Mouse (Mus musculus) heart, embryonic 15.5 days (tissue): ENCODE measurements around the gene Depdc1b. TPM values are rescaled to one million over a fixed set of nuclear protein-coding genes. Genes with fewer than 3 reads are reported as not detected.

ENCODE experiments used
- ATAC-seq: fragments of 200-750 bp; cut with Nextera tagmentation; replicated peaks from 2 replicates; pipeline ENCODE4 v1.8.0; 2017; ENCODE audit warnings: low read depth, moderate TSS enrichment; ENCODE audit not compliant: insufficient number of reproducible peaks, insufficient read depth, low FRiP score
- H3K27ac ChIP-seq: fragments of 300-500 bp; sonication (generic); 2 replicates; pipeline ENCODE4 v1.5.1; 2015; ENCODE audit warnings: mild to moderate bottlenecking, inconsistent platforms
- H3K27me3 ChIP-seq: fragments of 300-500 bp; sonication (generic); 2 replicates; pipeline ENCODE4 v1.6.1; 2015; ENCODE audit warnings: inconsistent platforms
- H3K36me3 ChIP-seq: fragments of 300-500 bp; sonication (generic); 2 replicates; pipeline ENCODE4 v1.6.1; 2015; ENCODE audit warnings: mild to moderate bottlenecking, inconsistent platforms
- H3K4me1 ChIP-seq: fragments of 300-500 bp; sonication (generic); replicated peaks from 2 replicates; pipeline ENCODE4 v1.6.1; 2015; ENCODE audit warnings: inconsistent platforms
- H3K4me2 ChIP-seq: fragments of 300-500 bp; sonication (generic); 2 replicates; pipeline ENCODE4 v1.6.1; 2015; ENCODE audit warnings: inconsistent platforms, mild to moderate bottlenecking, moderate library complexity
- H3K4me3 ChIP-seq: fragments of 300-500 bp; sonication (generic); 2 replicates; pipeline ENCODE4 v1.5.1; 2015; ENCODE audit warnings: mild to moderate bottlenecking, inconsistent platforms
- H3K9ac ChIP-seq: fragments of 300-500 bp; sonication (generic); 2 replicates; pipeline ENCODE4 v1.6.1; 2015; ENCODE audit warnings: mild to moderate bottlenecking, inconsistent platforms
- H3K9me3 ChIP-seq: fragments of 300-500 bp; sonication (generic); replicated peaks from 2 replicates; pipeline ENCODE4 v1.6.1; 2016; ENCODE audit warnings: inconsistent platforms
- whole genome bisulfite sequencing: fragments of 180-500 bp; shearing (Covaris S2); methylation state at CpG from one replicate; pipeline ENCODE4 v1.1.7; 2015; ENCODE audit warnings: mixed read lengths; 5-methylcytosine and 5-hydroxymethylcytosine counted together
- polyA plus RNA-seq: library from polyadenylated mRNA; unstranded; fragments of >200 nt; fragmentation: Nextera tagmentation; extraction: Ambion mirVana; gene quantifications from 2 replicates; pipeline ENCODE4 v1.2.1, GENCODE M21; 2015

Depdc1b gene
- polyA plus RNA-seq, 1 experiment from 2014 or later: 3.2 TPM

GRCm38 (mm10) chr13:108451122-108451521, 135.0 kb downstream of the Depdc1b start:
- Histone ChIP-seq H3K9ac (no peak overlapping the region), H3K27me3 (no peaks in the 10 kb centered on the region), H3K27ac (no peak overlapping the region), H3K4me1 (peaks cover 28% of the 10 kb centered on the region), H3K36me3 (no peaks in the 10 kb centered on the region), H3K9me3 (no peaks in the 10 kb centered on the region), H3K4me2 (no peak overlapping the region), H3K4me3 (no peak overlapping the region)
- no peak for ATAC-seq
- WGBS: 78% methylated on average over 2 of the region's 2 CpGs

- H3K36me3 ChIP-seq: no peaks in the 10 kb centered on the region
- no peaks in the 10 kb centered on the region for H3K9me3 ChIP-seq
- H3K27ac ChIP-seq: peak overlapping the region; percentile 84
- 48% methylated on average over 6 of the region's 6 CpGs for WGBS
- H3K4me3 ChIP-seq: no peak overlapping the region
- H3K4me2 ChIP-seq: no peak overlapping the region
- H3K4me1 ChIP-seq: peaks cover 28% of the 10 kb centered on the region
- no peak overlapping the region for H3K9ac ChIP-seq
- ATAC-seq: peak; percentile 80
- H3K27me3 ChIP-seq: no peaks in the 10 kb centered on the region
These were observed 137.2 kb downstream of the Depdc1b start for GRCm38 (mm10) chr13:108453064-108453919.

Other genes starting within 250 kb of the Depdc1b start
- gene Ndufaf2, start 157.7 kb upstream of the Depdc1b start, polyA plus RNA-seq: 51.7 and 58.8 TPM in 2 replicates
- gene Ercc8, start 157.6 kb upstream of the Depdc1b start, polyA plus RNA-seq: 9.3 and 12.3 TPM in 2 replicates
- 2.8 and 3.7 TPM in 2 replicates for gene Elovl7, start 101.9 kb upstream of the Depdc1b start, polyA plus RNA-seq
- 23.8 and 25.7 TPM in 2 replicates for gene Pde4d, start 133.6 kb downstream of the Depdc1b start, polyA plus RNA-seq